Mouse (Mus musculus): ENCODE results near the gene Diaph3.
"Not testable (repeated sequence)": the region's sequence is repeated elsewhere in the genome, so short reads cannot be mapped to it uniquely, and the experiment has no call there.

Gene Diaph3

DNA sequence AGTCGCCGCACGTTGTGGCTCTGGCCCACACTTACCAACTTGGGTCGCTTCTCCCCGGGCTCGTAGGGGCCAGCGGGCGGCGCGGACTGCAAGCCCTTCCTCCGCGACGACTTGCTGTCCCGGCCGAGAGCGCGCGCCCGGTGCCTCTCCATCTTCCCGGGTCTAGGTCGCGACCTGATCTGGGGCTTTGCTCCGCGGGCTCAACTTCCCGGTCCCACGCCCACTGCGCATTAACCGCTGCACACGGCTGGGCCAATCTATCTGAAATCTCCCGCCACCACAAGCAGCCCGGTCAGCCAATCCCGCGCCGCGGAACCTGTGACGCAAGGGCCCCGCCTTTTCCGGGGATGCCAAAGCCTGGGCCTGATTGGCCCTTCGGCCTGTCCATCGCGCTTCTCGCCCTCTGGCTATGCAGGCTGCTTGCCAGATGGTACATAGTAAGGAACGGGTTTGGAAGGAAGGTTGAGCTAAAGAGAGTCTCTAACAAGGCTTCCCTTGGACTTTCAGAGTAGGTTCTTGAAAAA is at the start of gene Diaph3:
Diaph3 (minus strand) TSS at position 273 of the 524 bp plus-strand sequence.
- peak; percentile 97 for DNase-seq

DNA sequence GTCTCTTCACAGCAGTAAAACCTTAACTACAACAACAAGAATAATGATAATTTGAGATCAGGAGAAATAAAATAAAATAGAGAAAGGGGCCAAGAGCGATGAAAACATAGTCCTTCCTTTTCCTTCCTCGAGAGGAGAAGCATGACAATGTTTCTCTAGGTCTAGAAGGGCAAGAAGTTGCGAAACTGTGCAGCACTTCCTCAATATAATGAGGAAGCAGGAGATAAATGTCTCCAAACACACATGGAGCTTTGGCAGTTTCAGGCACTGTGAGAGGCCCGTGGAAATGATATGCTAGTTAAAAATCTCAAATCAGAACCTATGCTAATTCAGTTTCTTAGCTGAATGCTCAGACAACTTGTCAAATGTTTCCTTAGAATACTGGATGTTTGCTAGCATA is 49.6 kb upstream of the Diaph3 start:
- peak; percentile 73 for DNase-seq

DNA sequence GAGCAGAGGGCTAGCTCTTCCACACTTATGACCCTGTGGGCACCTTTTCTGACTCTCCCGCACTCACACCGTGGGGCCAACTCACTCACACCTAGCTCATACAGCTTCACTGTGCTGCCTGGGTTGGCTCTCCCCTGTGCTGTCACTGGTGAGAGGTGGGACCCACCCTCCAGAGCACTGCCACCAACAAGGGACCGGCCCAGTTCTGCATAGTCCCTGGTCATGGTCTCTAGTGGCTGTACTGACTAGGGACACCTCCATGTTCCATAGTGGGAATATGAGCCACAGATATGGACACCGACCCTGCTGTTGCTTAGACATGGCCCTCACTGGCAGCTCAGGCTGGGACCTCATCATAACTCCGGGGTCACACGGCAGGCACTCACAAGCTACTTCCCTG is 30.5 kb upstream of the Diaph3 start:
- no peak for DNase-seq

DNA sequence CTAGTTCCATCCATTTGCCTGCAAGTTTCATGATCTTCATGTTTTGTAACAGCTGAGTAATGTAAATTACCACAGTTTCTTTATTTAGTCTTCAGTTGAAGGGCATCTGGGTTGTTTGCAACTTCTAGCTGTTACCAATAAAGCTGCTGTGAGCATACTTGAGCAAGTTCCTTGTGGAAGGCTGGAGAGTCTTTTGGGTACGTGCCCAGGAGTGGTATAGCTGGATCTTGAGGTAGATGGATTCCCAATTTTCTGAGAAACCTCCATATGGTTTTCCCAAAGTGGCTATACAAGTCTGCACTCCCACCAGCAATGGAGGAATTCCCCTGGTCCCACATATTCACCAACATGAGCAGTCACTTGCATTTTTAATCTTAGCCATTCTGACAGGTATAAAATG is 28.1 kb upstream of the Diaph3 start:
- DNase-seq = no peak

- no peak for DNase-seq
Measured at GRCm38 (mm10) chr14:87155621-87156238, 14.7 kb upstream of the Diaph3 start.

DNA sequence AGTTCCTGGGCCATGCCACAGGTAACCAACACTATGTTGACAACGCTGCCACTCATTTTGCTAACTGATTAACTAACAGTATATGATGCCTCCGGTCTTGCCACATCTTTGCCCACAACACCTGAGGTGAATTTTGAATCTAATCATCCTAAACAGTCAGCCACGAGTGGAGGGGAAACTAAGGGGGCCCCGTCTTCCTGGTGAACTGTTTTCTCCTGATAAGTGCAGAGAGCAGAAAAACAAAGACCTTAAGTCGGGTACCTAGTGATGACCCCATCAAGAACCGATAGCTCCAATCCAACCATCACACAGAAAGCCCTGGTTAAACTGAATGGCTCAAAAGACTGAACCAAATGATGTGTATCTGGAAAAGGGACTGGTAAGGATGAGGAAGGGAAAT is 8.6 kb upstream of the Diaph3 start:
- no peak for DNase-seq

DNA sequence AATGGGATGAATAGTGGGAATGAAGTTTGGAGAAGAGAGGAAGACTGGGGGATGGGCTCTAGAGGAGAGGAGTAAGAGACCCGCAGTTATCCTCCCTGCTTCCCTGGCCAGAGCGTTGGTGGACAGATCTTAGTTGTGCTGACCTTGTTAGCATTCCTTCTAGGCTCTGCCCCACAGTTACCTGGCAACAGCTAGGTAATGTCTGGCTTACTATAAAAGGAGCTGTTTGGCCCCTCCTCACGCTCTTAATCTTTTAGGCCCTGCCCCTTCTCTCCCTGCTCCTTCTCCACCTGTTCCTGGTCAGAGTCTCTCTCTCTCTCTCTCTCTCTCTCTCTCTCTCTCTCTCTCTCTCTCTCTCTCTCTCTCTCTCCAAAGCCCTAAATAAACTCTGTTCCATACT is 5.7 kb upstream of the Diaph3 start:
- DNase-seq = peak; percentile 28

GRCm38 (mm10) chr14:87145351-87145750 is 4.3 kb upstream of the Diaph3 start:
- no peak for DNase-seq

DNA sequence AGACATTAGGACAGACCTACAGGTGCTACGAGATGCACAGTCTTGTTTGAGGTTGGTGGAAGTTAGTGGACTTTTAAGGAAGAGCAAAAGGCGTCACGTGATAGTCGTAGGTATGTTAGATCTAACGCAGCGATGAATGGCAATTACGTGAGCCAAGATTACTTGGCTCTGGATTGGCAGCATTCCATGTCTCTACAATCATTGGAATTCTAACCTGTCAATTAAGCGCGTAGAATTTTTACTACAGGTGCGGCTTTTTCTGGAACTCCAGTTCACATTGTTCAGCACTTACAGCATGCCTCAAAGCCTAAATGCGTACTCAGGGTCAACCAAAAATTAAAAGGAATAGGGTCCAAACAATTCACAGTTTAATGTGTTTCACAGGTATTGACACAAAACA is 742 bp upstream of the Diaph3 start:
- DNase-seq = peak; percentile 43

- peak; percentile 10 for DNase-seq
Measured at GRCm38 (mm10) chr14:87140327-87140962, 590 bp downstream of the Diaph3 start.

DNA sequence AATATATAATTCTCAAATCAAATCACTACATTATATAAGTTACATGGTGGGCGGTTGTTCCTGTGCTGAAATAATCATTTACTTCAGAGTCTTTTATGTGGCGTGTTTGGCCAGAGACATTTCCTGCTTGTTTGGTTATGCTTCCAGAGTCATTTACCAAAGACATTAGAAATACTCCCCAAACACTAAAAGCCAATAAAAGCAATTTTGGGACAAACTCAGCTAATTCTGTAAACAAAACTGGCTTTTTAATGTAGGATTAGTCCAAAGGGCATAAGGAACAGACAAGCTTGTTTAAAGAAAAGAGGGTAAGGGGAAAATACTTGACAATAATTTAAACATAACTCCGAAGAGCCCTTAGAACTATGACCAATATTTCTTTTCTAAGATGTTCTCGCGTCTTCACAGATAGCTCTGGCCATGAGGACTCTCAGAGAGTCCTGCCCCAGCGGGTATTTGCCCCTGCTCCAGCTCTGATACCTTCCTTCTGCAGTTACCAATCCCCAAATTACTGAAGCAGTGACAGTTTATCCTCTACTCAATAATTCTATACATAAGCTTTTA is 14.9 kb downstream of the Diaph3 start:
- no peak for DNase-seq

DNA sequence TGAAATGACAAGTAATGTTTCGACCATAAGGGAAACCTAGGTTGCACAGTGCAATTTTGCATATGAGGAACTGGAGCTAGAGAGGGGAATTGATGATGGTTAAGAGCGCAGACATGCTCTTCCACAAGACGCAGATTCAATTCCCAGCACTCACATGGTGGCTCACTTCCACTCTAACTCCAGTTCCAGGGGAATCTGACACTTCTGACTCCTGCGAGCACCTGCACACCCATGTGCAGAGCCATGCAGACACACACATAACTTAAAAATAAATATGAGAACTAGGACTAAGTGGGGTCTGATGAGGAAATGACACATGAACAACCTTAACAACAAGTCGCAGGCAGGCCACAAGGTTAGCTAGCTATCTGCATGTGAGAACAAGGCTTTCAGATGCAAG is 15.5 kb downstream of the Diaph3 start:
- no peak for DNase-seq

DNA sequence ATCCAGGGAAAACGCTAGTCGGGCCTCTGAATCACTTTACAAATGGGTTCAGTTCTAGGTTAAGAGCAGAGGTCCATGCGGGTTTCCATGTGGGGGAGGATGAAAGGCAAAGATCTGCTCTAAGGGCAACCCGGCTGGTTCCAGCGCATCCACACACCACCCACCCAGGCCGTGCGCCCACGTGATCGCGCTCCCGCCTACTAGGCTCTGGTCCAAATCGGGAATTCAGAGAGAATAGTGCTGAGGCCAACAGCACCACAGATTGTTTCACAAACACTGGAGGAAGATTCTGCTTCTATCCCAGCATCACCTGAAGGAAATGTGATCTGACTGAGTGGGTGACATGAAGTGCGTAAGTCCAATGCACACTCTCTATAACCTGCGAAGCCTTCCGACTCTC is 17.9 kb downstream of the Diaph3 start:
- DNase-seq = no peak

- DNase-seq = no peak
Measured at GRCm38 (mm10) chr14:87121868-87122267, 19.2 kb downstream of the Diaph3 start.

GRCm38 (mm10) chr14:87110634-87111033 is 30.4 kb downstream of the Diaph3 start:
- no peak for DNase-seq

DNA sequence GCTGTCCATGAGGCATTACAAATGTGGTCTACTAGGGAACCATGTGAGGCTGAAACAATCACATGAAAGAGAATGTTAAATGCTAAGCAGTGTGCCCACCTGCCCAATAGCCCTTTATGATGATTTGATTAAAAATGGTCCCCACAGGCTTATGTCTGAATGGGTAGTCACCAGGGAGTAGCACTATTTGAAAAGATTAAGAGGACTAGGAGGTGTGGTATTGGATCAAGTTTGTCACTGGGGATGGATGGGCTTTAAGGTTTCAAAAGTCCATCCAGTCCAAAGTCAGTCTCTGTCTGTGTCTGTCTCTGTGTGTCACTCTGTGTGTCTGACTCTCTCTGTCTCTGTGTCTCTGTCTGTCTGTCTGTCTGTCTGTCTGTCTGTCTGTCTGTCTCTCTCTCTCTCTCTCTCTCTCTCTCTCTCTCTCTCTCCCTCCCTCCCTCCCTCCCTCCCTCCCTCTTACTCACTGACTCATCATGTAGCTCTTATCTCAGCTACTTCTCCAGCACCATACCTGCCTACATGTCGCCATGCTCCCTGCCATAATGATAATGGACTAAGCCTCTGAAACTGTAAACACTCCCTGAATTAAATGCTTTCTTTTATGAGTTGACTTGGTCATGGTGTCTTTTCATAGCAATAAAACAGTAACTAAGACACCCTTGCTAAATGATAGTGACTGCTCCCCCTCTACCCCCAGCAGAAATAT is 41.5 kb downstream of the Diaph3 start:
- DNase-seq = no peak

- no peak for DNase-seq
Measured at GRCm38 (mm10) chr14:87098093-87098492, 42.9 kb downstream of the Diaph3 start.

DNA sequence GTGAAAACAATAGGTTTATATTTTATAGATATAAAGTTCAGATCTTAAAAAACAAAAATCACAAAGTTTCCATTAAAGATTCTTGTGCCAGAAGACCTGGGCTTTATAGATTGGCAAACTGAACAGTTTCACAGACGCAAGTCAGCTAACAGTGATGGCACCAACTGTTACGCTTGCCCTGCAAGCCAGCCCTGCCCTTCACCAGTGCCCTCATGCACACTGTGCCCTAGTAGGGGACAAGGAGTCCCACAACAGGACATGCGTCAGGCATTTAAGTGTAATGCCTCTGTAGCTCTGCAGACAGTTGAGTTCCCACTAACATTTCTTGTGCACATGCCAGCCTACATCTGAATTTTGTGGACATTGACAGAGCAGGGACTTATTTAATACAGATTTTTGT is 49.5 kb downstream of the Diaph3 start:
- no peak for DNase-seq

- DNase-seq = no peak
Measured at GRCm38 (mm10) chr14:87091108-87091507, 49.9 kb downstream of the Diaph3 start.

DNA sequence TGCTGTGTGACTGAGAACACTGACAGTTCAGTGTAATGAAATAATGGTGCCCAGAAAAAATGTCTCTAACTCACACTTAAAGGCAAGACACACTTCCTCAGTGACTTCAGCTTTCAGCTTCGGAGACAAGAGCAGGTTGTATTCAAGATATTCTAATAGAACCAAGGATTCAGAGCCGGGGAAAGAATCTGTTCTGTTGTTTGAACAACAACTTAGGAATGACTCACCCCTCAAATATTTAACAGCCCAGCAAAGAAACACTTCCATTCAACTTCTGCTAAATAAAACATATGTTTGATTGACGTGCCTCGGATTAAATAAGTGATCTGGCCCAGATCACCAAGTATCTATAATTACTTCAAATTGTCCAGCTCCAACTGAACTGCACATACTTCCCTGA is 52.1 kb downstream of the Diaph3 start:
- DNase-seq = no peak

- DNase-seq = no peak
Measured at GRCm38 (mm10) chr14:87088456-87088855, 52.6 kb downstream of the Diaph3 start.

- peak; percentile 45 for DNase-seq
Measured at GRCm38 (mm10) chr14:87087996-87088395, 53.0 kb downstream of the Diaph3 start.

DNA sequence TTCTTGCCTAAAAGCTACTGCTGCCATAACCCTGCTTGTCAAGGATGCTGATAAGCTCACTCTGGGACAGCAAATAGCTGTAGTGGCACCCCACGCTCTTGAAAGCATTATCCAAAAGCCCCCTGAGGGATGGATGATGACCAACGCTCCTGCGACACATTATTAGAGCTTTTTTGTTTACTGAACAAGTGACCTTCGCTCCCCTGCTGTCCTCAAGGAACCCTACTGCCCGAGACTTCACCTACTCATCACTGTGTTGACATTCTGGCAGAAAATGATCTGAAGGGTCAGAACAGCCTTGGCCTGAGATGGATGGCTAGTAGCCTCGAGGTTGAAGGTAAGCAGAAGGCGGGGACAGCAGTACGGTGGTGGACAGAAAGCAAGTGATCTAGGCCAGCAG is 56.1 kb downstream of the Diaph3 start:
- not testable (repeated sequence) for DNase-seq

GRCm38 (mm10) chr14:87083911-87084310 is 57.1 kb downstream of the Diaph3 start:
- no peak for DNase-seq

Data from lung, postnatal 36 days (tissue).